Mouse (Mus musculus) ES-E14 (cell line): ENCODE measurements at regions not wholly inside any gene's neighbourhood (a gene's known extent, or its start where the extent isn't known, plus 50 kb on each side); places are given as distances from the start of the nearest gene placed in this dataset.

ENCODE experiments used
- CHD2 ChIP-seq: IDR thresholded peaks from 2 replicates; pipeline ENCODE4 v1.6.1; 2014; ENCODE audit warnings: mild to moderate bottlenecking, low read depth, low read length, inconsistent platforms
- MAFK ChIP-seq: IDR thresholded peaks from 2 replicates; pipeline ENCODE4 v1.6.1; 2014; ENCODE audit warnings: mild to moderate bottlenecking, low read depth, low read length, inconsistent platforms; ENCODE audit not compliant: insufficient read depth
- ZC3H11A ChIP-seq: IDR thresholded peaks from 2 replicates; pipeline ENCODE4 v1.6.1; 2012; ENCODE audit warnings: low read depth, mild to moderate bottlenecking, inconsistent platforms, low read length, borderline replicate concordance
- ZNF384 ChIP-seq: IDR thresholded peaks from 2 replicates; pipeline ENCODE4 v1.6.1; 2012; ENCODE audit warnings: low read depth, low read length, inconsistent platforms

GRCm38 (mm10) chr17:50391207-50391606 is 97.8 kb upstream of the Dazl start:
- TF ChIP-seq CHD2 (no peak), ZC3H11A (no peak), MAFK (no peak), ZNF384 (no peak)
